Mouse (Mus musculus): ENCODE results near the gene Klk1b8. TPM values are rescaled to one million over a fixed set of nuclear protein-coding genes. Genes with fewer than 3 reads are reported as not detected.

The Klk1b8 gene
- polyA plus RNA-seq (2017; shearing (Covaris generic)) = 1 to 10 TPM in 1 of 2 experiments, not detected in 1; 1.9 TPM

GRCm38 (mm10) chr7:43950364-43950763, at the start of gene Klk1b8:
Gene Klk1b8 (plus strand): TSS chr7:43950664.

GRCm38 (mm10) chr7:43933440-43933839, 17.0 kb upstream of the Klk1b8 start, which contains the start of gene Klk15:
Gene Klk15 (plus strand): TSS chr7:43933740.

GRCm38 (mm10) chr7:43966451-43966850, 16.0 kb downstream of the Klk1b8 start, which contains the start of gene Klk1b1:
Gene Klk1b1 (plus strand): TSS chr7:43966751.

GRCm38 (mm10) chr7:43975761-43976160, 25.3 kb downstream of the Klk1b8 start, which contains the start of gene Klk1b9:
Gene Klk1b9 (plus strand): TSS chr7:43976061.

GRCm38 (mm10) chr7:43995577-43995976, 45.1 kb downstream of the Klk1b8 start, which contains the start of gene Klk1b11:
Gene Klk1b11 (plus strand): TSS chr7:43995877.

Other genes starting within 250 kb of the Klk1b8 start
- gene Klk13, start 238.1 kb upstream of the Klk1b8 start, polyA plus RNA-seq (2017; shearing (Covaris generic)) = under 1 TPM in 1 of 2 experiments, not detected in 1; 0.26 TPM
- gene Klk12, start 181.8 kb upstream of the Klk1b8 start, polyA plus RNA-seq (2017; shearing (Covaris generic)) = under 1 TPM in 1 of 2 experiments, not detected in 1; 0.19 TPM
- gene Klk11, start 176.1 kb upstream of the Klk1b8 start, polyA plus RNA-seq (2017; shearing (Covaris generic)) = under 1 TPM; 0.28 to 0.97 TPM
- gene Klk10, start 169.6 kb upstream of the Klk1b8 start, polyA plus RNA-seq (2017; shearing (Covaris generic)) = under 1 TPM; 0.11 to 0.21 TPM
- gene Klk9, start 158.8 kb upstream of the Klk1b8 start, polyA plus RNA-seq (2017; shearing (Covaris generic)) = 1 to 10 TPM in 1 of 2 experiments, under 1 TPM in 1; 0.92 to 1.5 TPM
- gene Klk8, start 153.1 kb upstream of the Klk1b8 start, polyA plus RNA-seq (2017; shearing (Covaris generic)) = 100 to 1,000 TPM; 112 to 189 TPM
- under 1 TPM; 0.11 to 0.64 TPM for gene Klk7, start 139.4 kb upstream of the Klk1b8 start, polyA plus RNA-seq (2017; shearing (Covaris generic))
- under 1 TPM; 0.18 to 0.43 TPM for gene Klk6, start 126.2 kb upstream of the Klk1b8 start, polyA plus RNA-seq (2017; shearing (Covaris generic))
- gene Klk5, start 108.7 kb upstream of the Klk1b8 start, polyA plus RNA-seq (2017; shearing (Covaris generic)) = under 1 TPM in 1 of 2 experiments, not detected in 1; 0.31 TPM
- not detected for gene Klk4, start 69.5 kb upstream of the Klk1b8 start, polyA plus RNA-seq (2017; shearing (Covaris generic))
- under 1 TPM in 1 of 2 experiments, not detected in 1; 0.69 TPM for gene Klk15, start 16.9 kb upstream of the Klk1b8 start, polyA plus RNA-seq (2017; shearing (Covaris generic))
- gene Klk1b1, start 16.1 kb downstream of the Klk1b8 start, polyA plus RNA-seq (2017; shearing (Covaris generic)) = not detected
- not detected for gene Klk1b9, start 25.4 kb downstream of the Klk1b8 start, polyA plus RNA-seq (2017; shearing (Covaris generic))
- not detected for gene Klk1b11, start 45.2 kb downstream of the Klk1b8 start, polyA plus RNA-seq (2017; shearing (Covaris generic))
- under 1 TPM in 1 of 2 experiments, not detected in 1; 0.22 TPM for gene Klk1b26, start 61.5 kb downstream of the Klk1b8 start, polyA plus RNA-seq (2017; shearing (Covaris generic))
- 1 to 10 TPM; 2.7 to 3.0 TPM for gene Klk1b27, start 101.6 kb downstream of the Klk1b8 start, polyA plus RNA-seq (2017; shearing (Covaris generic))
- not detected for gene Klk1b21, start 151.7 kb downstream of the Klk1b8 start, polyA plus RNA-seq (2017; shearing (Covaris generic))
- gene Klk1b22, start 162.0 kb downstream of the Klk1b8 start, polyA plus RNA-seq (2017; shearing (Covaris generic)) = not detected
- not detected for gene Klk1b16, start 186.1 kb downstream of the Klk1b8 start, polyA plus RNA-seq (2017; shearing (Covaris generic))
- under 1 TPM in 1 of 2 experiments, not detected in 1; 0.84 TPM for gene Klk1b24, start 237.6 kb downstream of the Klk1b8 start, polyA plus RNA-seq (2017; shearing (Covaris generic))
- not detected for gene Klk1b3, start 247.5 kb downstream of the Klk1b8 start, polyA plus RNA-seq (2017; shearing (Covaris generic))

All from inflammation-experienced regulatory T-cells (primary cell).